Mouse (Mus musculus): ENCODE data around the gene Slc25a36.

Gene Slc25a36

GRCm38 (mm10) chr9:97111506-97111905 is 549 bp upstream of the Slc25a36 start:
- DNase-seq (ENCODE audit: low spot score in 2 of 2): no peak

GRCm38 (mm10) chr9:97106481-97107160 is 4.3 kb downstream of the Slc25a36 start:
- no peak for DNase-seq (ENCODE audit: low spot score in 2 of 2)

- no peak for DNase-seq (ENCODE audit: low spot score in 2 of 2)
These were observed 5.5 kb downstream of the Slc25a36 start for GRCm38 (mm10) chr9:97105400-97105985.

- no peak for DNase-seq (ENCODE audit: low spot score in 2 of 2)
These were observed 7.4 kb downstream of the Slc25a36 start for GRCm38 (mm10) chr9:97103376-97104061.

- no peak for DNase-seq (ENCODE audit: low spot score in 2 of 2)
These were observed 12.0 kb downstream of the Slc25a36 start for GRCm38 (mm10) chr9:97098985-97099384.

GRCm38 (mm10) chr9:97096180-97096579 is 14.8 kb downstream of the Slc25a36 start:
- no peak for DNase-seq (ENCODE audit: low spot score in 2 of 2)

- DNase-seq (ENCODE audit: low spot score in 2 of 2): no peak
These were observed 23.1 kb downstream of the Slc25a36 start for GRCm38 (mm10) chr9:97087850-97088249.

- no peak for DNase-seq (ENCODE audit: low spot score in 2 of 2)
These were observed 26.3 kb downstream of the Slc25a36 start for GRCm38 (mm10) chr9:97084628-97085027.

GRCm38 (mm10) chr9:97081106-97081862 is 29.7 kb downstream of the Slc25a36 start:
- DNase-seq (ENCODE audit: low spot score in 2 of 2): no peak

GRCm38 (mm10) chr9:97069911-97070310 is 41.0 kb downstream of the Slc25a36 start:
- no peak for DNase-seq (ENCODE audit: low spot score in 2 of 2)

GRCm38 (mm10) chr9:97069466-97069865 is 41.5 kb downstream of the Slc25a36 start:
- no peak for DNase-seq (ENCODE audit: low spot score in 2 of 2)

GRCm38 (mm10) chr9:97068201-97069095 is 42.5 kb downstream of the Slc25a36 start:
- DNase-seq (ENCODE audit: low spot score in 2 of 2): peak; percentile 78 to 90

GRCm38 (mm10) chr9:97067761-97068160 is 43.2 kb downstream of the Slc25a36 start:
- no peak for DNase-seq (ENCODE audit: low spot score in 2 of 2)

- no peak for DNase-seq (ENCODE audit: low spot score in 2 of 2)
These were observed 45.1 kb downstream of the Slc25a36 start for GRCm38 (mm10) chr9:97065885-97066284.

GRCm38 (mm10) chr9:97065216-97065615 is 45.7 kb downstream of the Slc25a36 start:
- no peak for DNase-seq (ENCODE audit: low spot score in 2 of 2)

GRCm38 (mm10) chr9:97064161-97064560 is 46.8 kb downstream of the Slc25a36 start:
- no peak for DNase-seq (ENCODE audit: low spot score in 2 of 2)

GRCm38 (mm10) chr9:97061696-97062095 is 49.3 kb downstream of the Slc25a36 start:
- no peak for DNase-seq (ENCODE audit: low spot score in 2 of 2)

GRCm38 (mm10) chr9:97056541-97057338 is 54.2 kb downstream of the Slc25a36 start:
- DNase-seq (ENCODE audit: low spot score in 2 of 2): no peak

GRCm38 (mm10) chr9:97055906-97056305 is 55.1 kb downstream of the Slc25a36 start:
- DNase-seq (ENCODE audit: low spot score in 2 of 2): no peak

- no peak for DNase-seq (ENCODE audit: low spot score in 2 of 2)
These were observed 59.8 kb downstream of the Slc25a36 start for GRCm38 (mm10) chr9:97051176-97051575.
